Mouse (Mus musculus) left cerebral cortex, postnatal 36 days (tissue): ENCODE results near the gene Hbb-bh2. TPM values are rescaled to one million over a fixed set of nuclear protein-coding genes. Genes with fewer than 3 reads are reported as not detected.
"Not testable (repeated sequence)": the region's sequence is repeated elsewhere in the genome, so short reads cannot be mapped to it uniquely, and the experiment has no call there.

ENCODE experiments used
- DNase-seq, 2 experiments: peaks; one replicate each; pipeline ENCODE4 v3.0.0; 2021 to 2022; ENCODE audit warnings: low spot score in 2 of 2, mixed read lengths in 1 of 2
- intact Hi-C: fragments of 180-260 bp; cut with DNase I; formaldehyde crosslinking; loops from one replicate; pipeline ENCODE4 v1.15.1; 2025
- total RNA-seq, 2 experiments: library from RNA; stranded (reverse); gene quantifications; 2 replicates each; pipeline ENCODE4 v1.2.3; 2021

The Hbb-bh2 gene
- not detected for total RNA-seq

- no peak for DNase-seq
- intact Hi-C loops = no loop called here
Observed at GRCm38 (mm10) chr7:103840268-103840667, at the start of gene Hbb-bh2. Gene Hbb-bh2, minus strand, starts transcription at chr7:103840520.

- intact Hi-C loops = no loop called here
- no peak for DNase-seq
Observed at GRCm38 (mm10) chr7:103886152-103886551, 45.8 kb upstream of the Hbb-bh2 start, which contains the start of gene Olfr66. Gene Olfr66, minus strand, starts transcription at chr7:103886252.

- intact Hi-C loops = no loop called here
- no peak for DNase-seq
Observed at GRCm38 (mm10) chr7:103877093-103877492, 36.8 kb upstream of the Hbb-bh2 start.

- intact Hi-C loops = loop anchor here (5.0 kb wide), 2 partner anchors 1207 to 1362 kb away; no protein-coding TSS in a partner anchor
- no peak for DNase-seq
Observed at GRCm38 (mm10) chr7:103874451-103874850, 34.1 kb upstream of the Hbb-bh2 start.

DNA sequence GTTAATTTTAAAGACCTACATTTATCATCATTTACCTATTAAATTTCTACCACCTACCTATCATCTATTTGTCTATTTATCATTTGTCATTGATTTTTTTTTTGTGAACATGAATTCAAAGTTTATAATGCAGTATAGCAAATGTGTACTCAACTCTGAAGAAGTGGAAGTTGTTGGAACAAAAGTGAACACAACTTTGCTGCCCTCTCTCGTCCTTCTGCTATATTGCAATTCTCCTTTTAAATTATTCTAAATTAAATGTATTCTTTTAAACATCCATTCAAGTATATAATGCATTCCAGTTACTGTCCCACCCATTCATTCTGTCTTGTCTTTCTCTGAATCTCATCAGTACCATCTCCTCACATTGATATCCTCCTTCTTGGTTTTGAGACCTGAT, 32.7 kb upstream of the Hbb-bh2 start:
- intact Hi-C loops = loop anchor here (5.0 kb wide), 2 partner anchors 1206 to 1361 kb away; no protein-coding TSS in a partner anchor
- no peak for DNase-seq

- intact Hi-C loops = loop anchor here (5.0 kb wide), 2 partner anchors 1203 to 1358 kb away; no protein-coding TSS in a partner anchor
Observed at GRCm38 (mm10) chr7:103870667-103871066, 30.3 kb upstream of the Hbb-bh2 start.

DNA sequence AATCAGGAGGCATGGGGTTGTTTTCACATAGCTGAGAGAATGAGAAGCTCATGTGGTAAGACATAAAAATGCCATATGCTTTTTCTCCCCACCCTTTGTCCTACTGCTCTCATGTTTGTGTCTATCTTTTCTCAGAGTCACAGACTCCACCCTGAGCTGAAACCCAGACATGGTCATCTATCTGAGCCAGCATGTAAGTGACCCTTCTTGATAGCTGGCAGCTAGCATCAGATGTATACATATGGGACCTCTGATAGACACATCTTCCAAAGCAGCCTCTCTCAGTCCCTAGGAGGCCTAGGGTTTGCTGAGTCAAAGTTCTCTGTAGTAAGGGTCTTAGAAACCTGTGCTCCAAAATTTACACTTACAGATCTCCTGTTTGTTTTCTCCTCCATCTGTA, 25.4 kb upstream of the Hbb-bh2 start:
- intact Hi-C loops = no loop called here
- no peak for DNase-seq

More at GRCm38 (mm10) chr7:103870667-103871066, 30.3 kb upstream of the Hbb-bh2 start:
- DNase-seq = no peak

DNA sequence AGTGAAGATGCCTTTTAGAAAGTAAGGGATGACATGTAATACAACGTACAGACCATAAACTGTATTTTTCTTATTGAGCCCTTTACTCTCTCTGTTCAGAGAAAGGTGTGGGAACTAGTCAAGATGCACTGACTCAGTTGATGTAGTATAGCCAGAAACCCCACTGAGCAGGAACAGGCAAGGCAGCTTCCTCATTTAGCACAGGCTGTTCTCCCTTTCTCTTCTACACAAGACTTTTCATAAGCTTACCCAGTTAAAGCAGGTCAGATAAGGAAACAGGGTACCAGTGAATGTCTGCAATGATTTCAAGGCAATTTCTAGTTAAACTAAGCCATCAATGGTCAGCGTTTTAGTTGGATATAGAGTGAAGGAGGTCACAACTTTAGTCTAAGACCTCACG, 21.2 kb upstream of the Hbb-bh2 start:
- intact Hi-C loops = no loop called here
- DNase-seq = no peak

DNA sequence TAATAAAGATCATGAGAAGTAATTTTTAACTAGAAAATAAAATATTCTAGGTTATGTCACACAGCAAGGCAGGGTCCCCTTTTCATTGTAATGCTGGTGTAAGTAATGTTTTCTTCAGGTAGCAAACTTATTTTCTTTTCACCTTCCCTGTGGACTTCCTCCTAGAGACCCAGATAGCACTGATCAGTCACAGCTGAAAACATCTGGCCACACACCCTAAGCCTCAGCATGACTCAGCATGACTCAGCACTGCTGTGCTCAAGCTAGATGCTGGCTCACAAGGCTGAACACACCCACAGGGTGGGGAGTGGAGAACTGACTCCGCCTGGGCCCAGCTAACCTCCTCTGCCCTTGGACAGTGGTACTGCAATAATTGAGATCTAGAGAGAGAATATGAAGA, 20.5 kb upstream of the Hbb-bh2 start:
- intact Hi-C loops = no loop called here
- no peak for DNase-seq

- no peak for DNase-seq
- intact Hi-C loops = no loop called here
Observed at GRCm38 (mm10) chr7:103859076-103859475, 18.8 kb upstream of the Hbb-bh2 start.

DNA sequence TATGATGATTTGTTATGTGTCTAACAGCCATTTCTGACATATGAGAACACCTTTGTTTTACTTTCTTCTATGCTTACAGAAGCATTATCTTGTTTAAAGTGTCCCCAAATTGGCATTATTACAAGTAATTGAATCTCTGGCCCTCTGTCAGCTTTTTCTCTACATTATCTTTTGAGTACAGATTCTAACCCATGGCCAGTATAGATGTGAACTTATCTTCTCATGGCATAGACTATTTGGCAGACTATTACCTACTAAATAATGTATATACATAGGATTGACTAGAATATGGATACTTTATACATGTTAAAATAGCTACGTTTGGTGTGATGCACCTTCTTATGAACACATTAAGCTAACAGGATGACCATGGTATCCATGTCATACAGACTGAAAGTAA, 14.3 kb upstream of the Hbb-bh2 start:
- intact Hi-C loops = no loop called here
- DNase-seq = no peak

DNA sequence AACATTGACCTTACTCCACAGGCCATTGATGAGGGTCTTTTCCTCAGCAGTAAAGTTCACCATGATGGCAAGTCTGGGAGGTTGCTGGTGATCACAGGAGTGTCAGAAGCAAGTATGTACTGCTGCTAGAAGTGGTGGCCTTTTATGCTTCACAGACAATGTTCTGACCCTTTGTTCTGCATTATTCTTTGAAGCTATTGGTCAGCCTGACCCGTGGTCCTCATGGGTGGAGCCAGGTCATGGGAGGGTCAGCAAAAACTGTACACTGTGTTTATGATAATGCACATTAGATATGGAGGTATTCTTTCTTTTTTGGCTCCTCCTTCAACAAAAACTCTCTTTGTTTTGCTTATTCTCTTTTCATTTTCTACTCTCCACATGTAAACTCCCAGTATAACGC, 12.8 kb upstream of the Hbb-bh2 start, which contains the start of gene Hbb-y:
Hbb-y (minus strand) TSS at position 127 of the 400 bp plus-strand sequence.
- intact Hi-C loops = no loop called here
- no peak for DNase-seq

GRCm38 (mm10) chr7:103844525-103845325, 4.4 kb upstream of the Hbb-bh2 start:
- DNase-seq = no peak
- intact Hi-C loops = no loop called here

- intact Hi-C loops = no loop called here
- DNase-seq = no peak
Observed at GRCm38 (mm10) chr7:103843034-103843433, 2.7 kb upstream of the Hbb-bh2 start, which contains the start of gene Hbb-bh1. Gene Hbb-bh1, minus strand, starts transcription at chr7:103843164.

DNA sequence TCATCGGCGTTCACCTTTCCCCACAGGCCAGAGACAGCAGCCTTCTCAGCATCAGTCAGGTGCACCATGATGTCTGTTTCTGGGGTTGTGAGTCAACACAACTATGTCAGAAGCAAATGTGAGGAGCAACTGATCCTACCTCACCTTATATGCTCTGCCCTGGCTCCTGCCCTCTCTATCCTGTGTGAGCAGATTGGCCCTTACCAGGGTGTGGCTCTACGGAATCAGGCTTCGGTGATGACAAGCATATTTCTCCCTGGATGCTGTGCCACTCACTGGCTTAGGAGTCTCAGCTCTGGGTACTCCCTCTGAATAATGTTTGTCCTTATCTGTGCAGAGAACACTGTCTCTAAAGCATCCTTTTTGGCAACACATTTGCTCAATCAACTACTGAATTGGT, 12.5 kb downstream of the Hbb-bh2 start, which contains the start of gene Hbb-bs:
Hbb-bs (minus strand) TSS at position 289 of the 400 bp plus-strand sequence.
- no peak for DNase-seq
- intact Hi-C loops = no loop called here

- intact Hi-C loops, DNase-seq: not testable (repeated sequence)
Observed at GRCm38 (mm10) chr7:103827139-103827538, 13.2 kb downstream of the Hbb-bh2 start.

GRCm38 (mm10) chr7:103826255-103826887, 13.9 kb downstream of the Hbb-bh2 start:
- DNase-seq = no peak
- intact Hi-C loops = no loop called here

- intact Hi-C loops = no loop called here
- DNase-seq = no peak
Observed at GRCm38 (mm10) chr7:103825536-103826254, 14.6 kb downstream of the Hbb-bh2 start.

- intact Hi-C loops = no loop called here
- no peak for DNase-seq
Observed at GRCm38 (mm10) chr7:103824597-103824996, 15.7 kb downstream of the Hbb-bh2 start.

GRCm38 (mm10) chr7:103815085-103815484, 25.2 kb downstream of the Hbb-bh2 start:
- DNase-seq, intact Hi-C loops: not testable (repeated sequence)
